ENCODE assay signal across 17 mouse cellular contexts in genomic region chr4:98461804-98462341, GRCm38 (mm10).
"Had no signal": no experiment of that assay in that cellular context is flagged by ENCODE, and none has a peak within 500 bp of the region (broad histone marks: within the 10 kb centered on the region; RNA-seq: fewer than 3 reads in every experiment).

No protein-coding gene starts in this region.

- H3K4me2 ChIP-seq: kidney, embryonic 15.5 days; liver, embryonic 13.5 days; lung, embryonic 15.5 days; neural tube, embryonic 12.5 days had no signal

- H3K27me3 ChIP-seq: kidney, embryonic 15.5 days; liver, embryonic 13.5 days; lung, embryonic 15.5 days; neural tube, embryonic 12.5 days had no signal

- H3K4me1 ChIP-seq: kidney, embryonic 15.5 days; liver, embryonic 13.5 days; lung, embryonic 15.5 days; megakaryocyte, embryonic 14.5 days; neural tube, embryonic 12.5 days had no signal

- H3K4me3 ChIP-seq: kidney, embryonic 15.5 days; liver, embryonic 13.5 days; lung, embryonic 15.5 days; megakaryocyte, embryonic 14.5 days; neural tube, embryonic 12.5 days had no signal

- DNase-seq: kidney, adult 2 months; kidney, postnatal 25 days; liver; liver, embryonic 13.5 days; liver, postnatal 0 days; lung, postnatal 14 days; retina, postnatal 1 day; right cerebral cortex, postnatal 4 days; spleen, adult 18-20 months; thymus, adult 2 months; thymus, postnatal 25 days had no signal

- H3K9me3 ChIP-seq: kidney, embryonic 15.5 days; liver, embryonic 13.5 days; lung, embryonic 15.5 days; neural tube, embryonic 12.5 days had no signal

- H3K36me3 ChIP-seq: liver, embryonic 13.5 days; lung, embryonic 15.5 days; neural tube, embryonic 12.5 days had no signal

- H3K9ac ChIP-seq: kidney, embryonic 15.5 days; liver, embryonic 13.5 days; liver, postnatal 0 days; lung, embryonic 15.5 days; neural tube, embryonic 12.5 days had no signal

- ATAC-seq: intestine, embryonic 16.5 days; liver, postnatal 0 days had no signal

- H3K27ac ChIP-seq: kidney, embryonic 15.5 days; liver, embryonic 13.5 days; lung, embryonic 15.5 days; macrophage; neural tube, embryonic 12.5 days had no signal
